11 mouse cellular contexts compared by ENCODE assay signal in the genomic region with DNA sequence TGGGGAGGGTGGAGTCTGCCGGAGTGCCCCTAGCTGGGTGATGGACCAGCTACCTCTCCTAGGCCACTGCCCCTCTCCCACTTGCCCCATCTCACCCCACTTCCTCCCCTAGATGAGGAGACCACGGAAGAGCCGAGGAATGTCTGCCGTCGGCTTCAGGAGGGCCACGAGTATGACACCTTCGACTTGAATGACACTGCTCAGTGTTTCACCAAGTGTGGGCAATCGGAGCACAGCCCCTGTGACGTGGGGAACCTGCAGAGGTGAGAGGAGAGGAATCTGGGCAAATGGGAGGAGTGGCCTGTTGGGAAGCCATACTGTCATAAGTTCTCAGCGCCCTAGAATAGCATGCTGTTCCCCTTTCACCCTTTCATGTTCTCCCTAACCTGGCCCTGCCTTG. TPM values are rescaled to one million over a fixed set of nuclear protein-coding genes. Genes with fewer than 3 reads are reported as not detected.
DNase-seq lines count a peak whose midpoint lies in the region; ATAC-seq and TF ChIP-seq lines count a peak whose summit lies in the region.
"Had no signal": no experiment of that assay in that cellular context is flagged by ENCODE, and none has a peak within 500 bp of the region (broad histone marks: within the 10 kb centered on the region; RNA-seq: fewer than 3 reads in every experiment).

No protein-coding gene starts in this region.

- ATAC-seq in liver, embryonic 16.5 days (ENCODE audit: low read depth) = peak; percentile 2; the same call in 1 of the 2 replicates
- ATAC-seq: intestine, embryonic 16.5 days; Patski had no signal

- peak overlapping the region; percentile 46 for H3K4me2 ChIP-seq in liver, embryonic 16.5 days (ENCODE audit: low read depth, low read length)

- no peak for TF ChIP-seq POLR2A in liver, adult 2 months (IDR thresholded peaks at IDR 0.05; ENCODE audit: extremely low read depth, insufficient read depth, low read length)

- WGBS in liver, adult 2 months = 72% methylated on average over 10 of the region's 10 CpGs
- 19% methylated on average over 10 of the region's 10 CpGs for WGBS in liver, embryonic 16.5 days (ENCODE audit: insufficient replicate concordance)

- H3K36me3 ChIP-seq in liver, adult 2 months (ENCODE audit: control insufficient read depth, insufficient read depth, low read length) = no peaks in the 10 kb centered on the region
- no peaks in the 10 kb centered on the region for H3K36me3 ChIP-seq in liver, embryonic 16.5 days (ENCODE audit: control insufficient read depth, insufficient read depth)

- H3K9me3 ChIP-seq in liver, embryonic 16.5 days (replicated peaks; ENCODE audit: control insufficient read depth, low read length) = no peaks in the 10 kb centered on the region

- peak overlapping the region; percentile 55 for H3K4me3 ChIP-seq in gastrocnemius, adult 2 months
- peak overlapping the region; percentile 26 for H3K4me3 ChIP-seq in liver, adult 2 months (ENCODE audit: insufficient read depth, low read depth, low read length)
- peak overlapping the region; percentile 38 for H3K4me3 ChIP-seq in liver, embryonic 16.5 days (ENCODE audit: low read depth, low read length)

- H3K27me3 ChIP-seq in liver, adult 2 months (ENCODE audit: control insufficient read depth, insufficient read depth, low read length) = no peaks in the 10 kb centered on the region
- no peaks in the 10 kb centered on the region for H3K27me3 ChIP-seq in liver, embryonic 16.5 days (ENCODE audit: control insufficient read depth, insufficient read depth, low read depth, low read length)
- H3K27me3 ChIP-seq: Patski had no signal

- no peaks in the 10 kb centered on the region for H3K79me2 ChIP-seq in liver, adult 2 months (ENCODE audit: control insufficient read depth, insufficient read depth, low read length)

- peak overlapping the region; percentile 31; the same call in 1 of the 2 replicates for H3K9ac ChIP-seq in liver, adult 2 months (ENCODE audit: low read depth, low read length)
- no peak overlapping the region for H3K9ac ChIP-seq in liver, embryonic 16.5 days (ENCODE audit: low read depth, low read length)

- DNase-seq in gastrocnemius, adult 2 months = no peak
- DNase-seq in gastrocnemius, postnatal 10 days = no peak
- no peak for DNase-seq in liver, adult 2 months (ENCODE audit: extremely low read depth, low read depth, low spot score)
- DNase-seq in liver = no peak
- peak; percentile 25 to 46 for DNase-seq in CD8-positive naive resting alpha-beta T cell, adult 2 months (ENCODE audit: low read depth in 2 of 2, low spot score in 2 of 2)
- DNase-seq in layer of hippocampus, adult 9-11 months = no peak
- no peak for DNase-seq in urinary bladder, postnatal 25 days (ENCODE audit: low spot score)
- DNase-seq: gastrocnemius, postnatal 25 days had no signal

- intact Hi-C loops in gastrocnemius, adult 2 months (cut with DNase I) = no loop called here

- no peak for TF ChIP-seq CTCF in gastrocnemius, adult 2 months (IDR thresholded peaks at IDR 0.05)
- TF ChIP-seq CTCF in liver, adult 2 months (IDR thresholded peaks at IDR 0.05; ENCODE audit: low read depth, low read length) = no peak

- H3K27ac ChIP-seq in gastrocnemius, adult 2 months = peak overlapping the region; percentile 68; the same call in 1 of the 2 replicates
- peak overlapping the region; percentile 37 for H3K27ac ChIP-seq in liver, adult 2 months (replicated peaks; ENCODE audit: insufficient read depth, low read depth, low read length)
- no peak overlapping the region; the same call in 1 of the 2 replicates for H3K27ac ChIP-seq in liver, embryonic 16.5 days (ENCODE audit: low read length)

- 0 out of 2 replicates have a peak, but pooled peaks cover 3% of the 10 kb centered on the region for H3K4me1 ChIP-seq in liver, adult 2 months (ENCODE audit: control insufficient read depth, insufficient read depth, low read length)
- peaks cover 5% of the 10 kb centered on the region for H3K4me1 ChIP-seq in liver, embryonic 16.5 days (ENCODE audit: control insufficient read depth, low read depth, low read length)

RNA-seq across cellular contexts. Expression of a gene that starts 3.3 kb away (rescaled TPM):
- under 1 TPM; 0.28 to 0.43 TPM for total RNA-seq in gastrocnemius, adult 2 months (2021)
- 1 to 10 TPM in 1 of 2 experiments, under 1 TPM in 1; 0.80 to 1.2 TPM for total RNA-seq in gastrocnemius, postnatal 10 days (2021)
- 3.0 and 5.0 TPM in 2 replicates for total RNA-seq in liver, adult 2 months (2014; rRNA removed)
- 4.4 and 8.5 TPM in 2 replicates for polyA plus RNA-seq in liver, adult 2 months (2012; rRNA removed)
- 8.3 and 9.1 TPM in 2 replicates for polyA plus RNA-seq in liver, embryonic 16.5 days (2015; fragmentation: Nextera tagmentation; extraction: Ambion mirVana)

RNA-seq across cellular contexts. Expression of a gene that starts 34.1 kb away (rescaled TPM):
- total RNA-seq in gastrocnemius, adult 2 months (2021) = not detected
- not detected for total RNA-seq in gastrocnemius, postnatal 10 days (2021)
- total RNA-seq in liver, adult 2 months (2014; rRNA removed) = not detected in 2 replicates
- polyA plus RNA-seq in liver, adult 2 months (2012; rRNA removed) = not detected in 2 replicates
- 0.44 and 0.50 TPM in 2 replicates for polyA plus RNA-seq in liver, embryonic 16.5 days (2015; fragmentation: Nextera tagmentation; extraction: Ambion mirVana)
- total RNA-seq: gastrocnemius, postnatal 25 days had no signal

RNA-seq across cellular contexts. Expression of a gene that starts 46.3 kb away (rescaled TPM):
- 10 to 100 TPM; 20.7 to 27.4 TPM for total RNA-seq in gastrocnemius, adult 2 months (2021)
- 10 to 100 TPM; 15.6 to 18.0 TPM for total RNA-seq in gastrocnemius, postnatal 10 days (2021)
- total RNA-seq in liver, adult 2 months (2014; rRNA removed) = 0.55 and 2.3 TPM in 2 replicates
- 3.0 and 4.2 TPM in 2 replicates for polyA plus RNA-seq in liver, adult 2 months (2012; rRNA removed)
- 45.0 and 50.6 TPM in 2 replicates for polyA plus RNA-seq in liver, embryonic 16.5 days (2015; fragmentation: Nextera tagmentation; extraction: Ambion mirVana)

Comparison
In these comparisons a context has a peak if more than half of its experiments do, and no peak if none do; other contexts are left out.
1. DNase-seq: peak in CD8-positive naive resting alpha-beta T cell, adult 2 months (2 of 2); none in gastrocnemius, adult 2 months (single experiment), gastrocnemius, postnatal 10 days (single experiment), liver, adult 2 months (single experiment), liver (single experiment), layer of hippocampus, adult 9-11 months (single experiment) and urinary bladder, postnatal 25 days (single experiment).
2. Peak in every context shown above with its lines, with median percentiles within 50 percentile points of each other: H3K4me3 ChIP-seq.